Mouse (Mus musculus): ENCODE results near the gene Gm10037. TPM values are rescaled to one million over a fixed set of nuclear protein-coding genes. Genes with fewer than 3 reads are reported as not detected.
"Not testable (repeated sequence)": the region's sequence is repeated elsewhere in the genome, so short reads cannot be mapped to it uniquely, and the experiment has no call there.

Gm10037 gene
- polyA plus RNA-seq, 1 experiment from 2014 or later: 6.1 TPM

DNA sequence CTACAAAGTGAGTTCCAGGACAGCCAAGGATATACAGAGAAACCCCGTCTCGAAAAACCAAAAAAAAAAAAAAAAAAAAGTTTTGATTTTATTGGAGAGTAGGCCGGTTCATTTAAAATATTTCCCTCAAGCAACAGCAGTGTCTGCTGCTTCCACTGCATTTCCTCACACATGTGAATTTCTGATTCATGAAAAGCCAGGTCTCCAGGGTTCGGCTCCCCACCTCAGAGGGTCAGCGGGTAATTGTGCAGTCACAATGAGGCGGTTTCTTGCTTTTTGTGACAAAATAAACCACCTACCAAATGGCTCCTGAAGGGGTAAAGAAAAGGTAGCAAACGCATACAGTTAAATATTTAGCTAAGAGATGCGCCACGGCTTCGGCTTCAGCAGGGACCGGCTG, 32.1 kb downstream of the Gm10037 start, which contains the start of gene BC048507:
TSS of gene BC048507 (plus strand) at position 301 of the 400 bp plus-strand sequence.
- Histone ChIP-seq H3K4me1 (ENCODE audit: control insufficient read depth, insufficient read depth, low read length) (no peaks in the 10 kb centered on the region), H3K4me3 (replicated peaks; ENCODE audit: low read depth, low read length) (no peak within 1 kb of the TSS), H3K4me2 (ENCODE audit: low read length) (no peak within 1 kb of the TSS), H3K9ac (replicated peaks; ENCODE audit: low read length) (no peak within 1 kb of the TSS), H3K9me3 (ENCODE audit: control insufficient read depth, low read length) (no peaks in the 10 kb centered on the region), H3K27me3 (ENCODE audit: control insufficient read depth, insufficient read depth, low read length) (no peaks in the 10 kb centered on the region), H3K36me3 (ENCODE audit: control insufficient read depth, insufficient read depth, low read length) (no peaks in the 10 kb centered on the region), H3K27ac (replicated peaks; ENCODE audit: low read depth, low read length) (no peak within 1 kb of the TSS)
- WGBS: 85% methylated on average over 11 of the region's 11 CpGs
- DNase-seq: no peak
- ATAC-seq (ENCODE audit: low FRiP score, low TSS enrichment): no peak

DNA sequence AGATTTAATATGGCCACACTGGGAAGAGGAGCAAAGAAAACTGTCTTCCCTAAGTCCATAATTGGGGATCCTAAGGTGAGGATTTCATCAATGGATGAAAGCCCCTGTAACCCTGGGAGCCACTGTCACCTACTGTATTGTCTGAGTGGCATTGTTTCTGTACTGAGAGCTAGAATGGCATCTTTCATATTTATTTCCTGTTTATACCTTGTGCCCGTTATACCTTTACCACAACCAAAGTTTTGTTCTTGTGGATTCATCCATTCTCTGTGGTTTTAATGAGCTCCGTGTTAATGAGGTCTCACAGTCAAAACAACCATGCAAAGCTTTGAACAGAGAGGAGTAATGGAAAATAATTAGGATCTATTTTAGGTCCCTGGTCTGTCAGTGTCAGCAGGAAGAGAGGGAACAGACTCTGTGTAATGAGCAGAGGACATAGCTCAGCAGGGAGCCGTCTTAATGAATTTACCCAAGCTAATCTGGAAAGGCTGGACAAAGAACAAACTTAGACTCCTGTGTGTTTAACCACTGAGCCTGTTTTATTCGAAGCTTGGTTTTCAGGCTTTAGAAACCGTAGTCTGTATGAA, 34.0 kb downstream of the Gm10037 start:
- H3K9me3 ChIP-seq (ENCODE audit: control insufficient read depth, low read length): no peaks in the 10 kb centered on the region
- ATAC-seq (ENCODE audit: low FRiP score, low TSS enrichment) (no peak), DNase-seq (peak; percentile 13)
- no peaks in the 10 kb centered on the region for H3K4me1 ChIP-seq (ENCODE audit: control insufficient read depth, insufficient read depth, low read length)
- no peak overlapping the region for H3K4me3 ChIP-seq (replicated peaks; ENCODE audit: low read depth, low read length)
- no peak overlapping the region for H3K4me2 ChIP-seq (ENCODE audit: low read length)
- H3K9ac ChIP-seq (replicated peaks; ENCODE audit: low read length): no peak overlapping the region
- H3K27ac ChIP-seq (replicated peaks; ENCODE audit: low read depth, low read length): no peak overlapping the region
- no peaks in the 10 kb centered on the region for H3K27me3 ChIP-seq (ENCODE audit: control insufficient read depth, insufficient read depth, low read length)
- WGBS: 39% methylated on average over 5 of the region's 5 CpGs
- no peaks in the 10 kb centered on the region for H3K36me3 ChIP-seq (ENCODE audit: control insufficient read depth, insufficient read depth, low read length)

DNA sequence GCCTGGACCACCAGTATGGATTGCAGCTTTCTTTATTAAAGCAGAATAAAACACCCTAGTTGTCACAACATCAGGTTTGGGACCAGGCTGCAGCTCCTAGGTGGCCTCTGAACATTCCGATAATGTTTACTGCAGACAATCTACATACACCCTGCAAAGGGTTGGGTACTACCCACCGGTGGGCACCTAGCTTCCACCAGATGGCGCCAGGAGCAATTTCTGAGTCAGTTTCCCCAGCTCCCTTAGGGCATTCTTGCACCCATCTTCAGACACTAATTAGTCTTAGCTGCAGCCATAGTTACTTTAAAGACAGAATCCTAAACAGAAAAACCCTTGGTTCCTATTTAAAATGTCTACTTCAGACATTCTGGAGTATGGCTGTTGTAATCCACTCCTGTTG, 37.0 kb downstream of the Gm10037 start:
- ATAC-seq (ENCODE audit: low FRiP score, low TSS enrichment) (no peak), DNase-seq (no peak)
- H3K9me3 ChIP-seq (ENCODE audit: control insufficient read depth, low read length): no peaks in the 10 kb centered on the region
- H3K4me2 ChIP-seq (ENCODE audit: low read length): no peak overlapping the region
- H3K4me1 ChIP-seq (ENCODE audit: control insufficient read depth, insufficient read depth, low read length): no peaks in the 10 kb centered on the region
- H3K27me3 ChIP-seq (ENCODE audit: control insufficient read depth, insufficient read depth, low read length): no peaks in the 10 kb centered on the region
- no peak overlapping the region for H3K27ac ChIP-seq (replicated peaks; ENCODE audit: low read depth, low read length)
- WGBS: 31% methylated on average over 3 of the region's 3 CpGs
- no peaks in the 10 kb centered on the region for H3K36me3 ChIP-seq (ENCODE audit: control insufficient read depth, insufficient read depth, low read length)
- no peak overlapping the region for H3K9ac ChIP-seq (replicated peaks; ENCODE audit: low read length)
- no peak overlapping the region for H3K4me3 ChIP-seq (replicated peaks; ENCODE audit: low read depth, low read length)

DNA sequence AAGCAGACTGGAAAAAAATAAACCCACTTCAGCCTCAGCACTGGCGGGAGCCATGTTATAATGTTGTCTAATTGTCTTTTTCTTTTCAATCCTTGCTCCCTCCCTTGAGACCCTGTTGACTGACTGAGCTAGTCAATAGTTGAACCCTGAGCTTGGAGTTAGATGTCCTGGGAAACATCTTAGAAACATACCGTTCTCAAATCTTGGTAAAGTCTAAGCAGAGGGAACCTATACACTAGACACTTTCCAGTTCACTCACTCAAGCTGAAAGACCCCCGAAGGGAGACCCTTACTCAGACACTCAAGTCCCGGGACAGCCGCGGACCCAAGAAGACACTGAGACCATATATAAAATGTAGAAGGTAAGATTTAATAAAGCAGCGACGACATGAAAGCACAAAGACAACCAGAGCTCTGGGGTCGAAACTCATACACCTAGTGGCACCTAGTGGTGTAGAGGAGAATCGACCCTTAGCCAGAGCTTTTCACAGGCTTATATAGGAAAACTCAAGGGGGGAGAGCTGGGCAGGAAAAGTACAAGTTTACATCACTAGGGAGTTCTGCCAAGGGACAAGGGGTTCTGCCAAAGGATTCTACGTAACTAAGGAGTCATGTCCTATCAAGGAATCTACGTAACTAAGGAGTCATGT, 45.3 kb downstream of the Gm10037 start:
- not testable (repeated sequence) for H3K27ac ChIP-seq (replicated peaks; ENCODE audit: low read depth, low read length); H3K27me3 ChIP-seq (ENCODE audit: control insufficient read depth, insufficient read depth, low read length); H3K9ac ChIP-seq (replicated peaks; ENCODE audit: low read length); H3K9me3 ChIP-seq (ENCODE audit: control insufficient read depth, low read length); H3K4me2 ChIP-seq (ENCODE audit: low read length); ATAC-seq (ENCODE audit: low FRiP score, low TSS enrichment); H3K36me3 ChIP-seq (ENCODE audit: control insufficient read depth, insufficient read depth, low read length); H3K4me1 ChIP-seq (ENCODE audit: control insufficient read depth, insufficient read depth, low read length); DNase-seq; H3K4me3 ChIP-seq (replicated peaks; ENCODE audit: low read depth, low read length)
- WGBS: 45% methylated on average over 7 of the region's 12 CpGs

DNA sequence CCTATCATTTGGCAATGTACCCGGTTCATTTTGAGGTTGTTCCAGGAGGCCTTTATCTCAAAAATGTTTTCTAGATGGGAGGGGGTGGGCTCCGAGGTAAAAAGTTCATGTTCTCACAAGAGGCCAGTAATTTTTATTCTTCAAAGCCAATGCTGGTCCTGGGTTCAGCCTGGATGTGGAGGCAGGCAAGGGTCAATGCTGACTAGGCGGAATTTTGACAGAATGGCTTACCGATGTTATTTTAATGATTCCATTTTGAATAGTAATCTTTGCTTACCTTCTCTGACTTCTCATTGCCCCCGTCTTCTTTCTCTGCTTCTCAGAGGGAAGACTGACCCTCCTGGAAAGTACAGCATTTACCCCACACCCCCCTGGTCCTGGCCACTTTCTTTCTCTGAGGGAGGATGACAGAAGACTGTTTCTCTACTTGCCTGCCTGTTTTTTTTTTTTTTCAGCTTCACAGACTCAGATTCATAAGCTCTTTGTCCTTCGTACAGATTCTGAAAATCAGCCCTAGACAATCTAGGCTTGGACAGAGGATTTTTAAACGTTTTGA, 45.9 kb downstream of the Gm10037 start:
- H3K4me3 ChIP-seq (replicated peaks; ENCODE audit: low read depth, low read length): no peak overlapping the region

DNA sequence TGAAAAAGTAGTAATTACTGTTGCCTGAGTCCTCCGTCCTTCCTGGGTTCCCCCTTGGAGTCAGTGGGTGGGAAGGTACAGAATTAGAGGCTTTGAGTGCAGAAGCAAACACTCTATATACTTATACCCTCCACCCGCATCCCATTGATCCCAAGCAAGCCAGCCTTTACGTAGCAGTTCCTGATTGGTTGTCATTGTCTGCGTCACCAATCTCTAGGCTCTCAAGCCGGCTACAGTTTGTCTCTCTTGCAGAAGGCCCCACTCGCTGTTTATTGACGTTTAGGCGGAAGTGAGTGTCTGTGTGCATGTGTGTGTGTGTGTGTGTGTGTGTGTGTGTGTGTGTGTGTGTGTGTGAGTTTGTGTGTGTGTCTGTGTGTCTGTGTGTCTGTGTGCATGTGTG, 53.1 kb downstream of the Gm10037 start:
- ATAC-seq (ENCODE audit: low FRiP score, low TSS enrichment): no peak
- 93% methylated on average over 8 of the region's 8 CpGs for WGBS

More for the DNA sequence above, 45.9 kb downstream of the Gm10037 start:
- no peak for ATAC-seq (ENCODE audit: low FRiP score, low TSS enrichment)
- no peak overlapping the region for H3K9ac ChIP-seq (replicated peaks; ENCODE audit: low read length)
- DNase-seq: no peak
- no peak overlapping the region for H3K4me2 ChIP-seq (ENCODE audit: low read length)
- no peaks in the 10 kb centered on the region for H3K4me1 ChIP-seq (ENCODE audit: control insufficient read depth, insufficient read depth, low read length)
- no peaks in the 10 kb centered on the region for H3K27me3 ChIP-seq (ENCODE audit: control insufficient read depth, insufficient read depth, low read length)
- H3K27ac ChIP-seq (replicated peaks; ENCODE audit: low read depth, low read length): no peak overlapping the region
- H3K36me3 ChIP-seq (ENCODE audit: control insufficient read depth, insufficient read depth, low read length): no peaks in the 10 kb centered on the region
- no peaks in the 10 kb centered on the region; the same call in 1 of the 2 replicates for H3K9me3 ChIP-seq (ENCODE audit: control insufficient read depth, low read length)
- 75% methylated on average over 6 of the region's 7 CpGs for WGBS

More for the DNA sequence above, 53.1 kb downstream of the Gm10037 start:
- no peaks in the 10 kb centered on the region for H3K27me3 ChIP-seq (ENCODE audit: control insufficient read depth, insufficient read depth, low read length)
- no peak overlapping the region for H3K9ac ChIP-seq (replicated peaks; ENCODE audit: low read length)
- no peaks in the 10 kb centered on the region for H3K36me3 ChIP-seq (ENCODE audit: control insufficient read depth, insufficient read depth, low read length)
- no peak for DNase-seq
- H3K4me3 ChIP-seq (replicated peaks; ENCODE audit: low read depth, low read length): no peak overlapping the region
- H3K27ac ChIP-seq (replicated peaks; ENCODE audit: low read depth, low read length): no peak overlapping the region
- no peaks in the 10 kb centered on the region for H3K9me3 ChIP-seq (ENCODE audit: control insufficient read depth, low read length)
- H3K4me1 ChIP-seq (ENCODE audit: control insufficient read depth, insufficient read depth, low read length): no peaks in the 10 kb centered on the region
- no peak overlapping the region for H3K4me2 ChIP-seq (ENCODE audit: low read length)

Other genes starting within 250 kb of the Gm10037 start
- gene Zfp729b, start 221.4 kb upstream of the Gm10037 start, polyA plus RNA-seq (2014; fragmentation: Nextera tagmentation; extraction: Ambion mirVana): 4.8 and 6.6 TPM in 2 replicates
- not detected in 2 replicates for gene Gm49345, start 193.3 kb upstream of the Gm10037 start, polyA plus RNA-seq (2014; fragmentation: Nextera tagmentation; extraction: Ambion mirVana)
- gene Zfp729a, start 193.3 kb upstream of the Gm10037 start, polyA plus RNA-seq (2014; fragmentation: Nextera tagmentation; extraction: Ambion mirVana): 4.1 and 4.3 TPM in 2 replicates
- 13.9 and 15.9 TPM in 2 replicates for gene Zfp738, start 144.0 kb upstream of the Gm10037 start, polyA plus RNA-seq (2014; fragmentation: Nextera tagmentation; extraction: Ambion mirVana)
- gene Zfp65, start 101.9 kb upstream of the Gm10037 start, polyA plus RNA-seq (2014; fragmentation: Nextera tagmentation; extraction: Ambion mirVana): 5.4 and 6.7 TPM in 2 replicates
- gene Zfp85, start 75.9 kb upstream of the Gm10037 start, polyA plus RNA-seq (2014; fragmentation: Nextera tagmentation; extraction: Ambion mirVana): 10.5 and 11.1 TPM in 2 replicates
- 2.6 and 3.6 TPM in 2 replicates for gene Zfp493, start 51.4 kb upstream of the Gm10037 start, polyA plus RNA-seq (2014; fragmentation: Nextera tagmentation; extraction: Ambion mirVana)
- 15.1 and 15.5 TPM in 2 replicates for gene Zfp273, start 17.4 kb upstream of the Gm10037 start, polyA plus RNA-seq (2014; fragmentation: Nextera tagmentation; extraction: Ambion mirVana)
- not detected in 2 replicates for gene BC048507, start 32.2 kb downstream of the Gm10037 start, polyA plus RNA-seq (2014; fragmentation: Nextera tagmentation; extraction: Ambion mirVana)